Mouse (Mus musculus) midbrain, embryonic 11.5 days (tissue): Measurements from ENCODE around the gene Sh3bp5. TPM values are rescaled to one million over a fixed set of nuclear protein-coding genes. Genes with fewer than 3 reads are reported as not detected.
A peak's percentile ranks its signal among the peaks of the same experiment; 100 is the strongest.

Experiments used
- ATAC-seq: fragments of 200-750 bp; cut with Nextera tagmentation; 2 replicates; pipeline ENCODE4 v1.8.0; 2017; ENCODE audit warnings: moderate TSS enrichment, moderate library complexity; ENCODE audit not compliant: low FRiP score
- DNase-seq: peaks from one replicate; pipeline ENCODE4 v3.0.0; 2015; ENCODE audit warnings: low spot score; ENCODE audit errors: missing footprints
- H3K27ac ChIP-seq: fragments of 300-500 bp; sonication (generic); 2 replicates; pipeline ENCODE4 v1.5.1; 2014; ENCODE audit warnings: low read depth, low read length
- H3K27me3 ChIP-seq: fragments of 300-500 bp; sonication (generic); 2 replicates; pipeline ENCODE4 v1.6.1; 2014; ENCODE audit warnings: mild to moderate bottlenecking, low read length, moderate library complexity, mixed read lengths; ENCODE audit not compliant: control insufficient read depth, insufficient read depth
- H3K36me3 ChIP-seq: fragments of 300-500 bp; sonication (generic); 2 replicates; pipeline ENCODE4 v1.6.1; 2014; ENCODE audit warnings: mild to moderate bottlenecking, low read length, moderate library complexity, mixed read lengths; ENCODE audit not compliant: control insufficient read depth, insufficient read depth
- H3K4me1 ChIP-seq: fragments of 300-500 bp; sonication (generic); 2 replicates; pipeline ENCODE4 v1.6.1; 2014; ENCODE audit warnings: low read length; ENCODE audit not compliant: control insufficient read depth, insufficient read depth
- H3K4me2 ChIP-seq: fragments of 300-500 bp; sonication (generic); 2 replicates; pipeline ENCODE4 v1.6.1; 2014; ENCODE audit warnings: mild to moderate bottlenecking, moderate library complexity
- H3K4me3 ChIP-seq: fragments of 300-500 bp; sonication (generic); 2 replicates; pipeline ENCODE4 v1.5.1; 2014; ENCODE audit warnings: low read depth, low read length
- H3K9ac ChIP-seq: fragments of 300-500 bp; sonication (generic); 2 replicates; pipeline ENCODE4 v1.6.1; 2014; ENCODE audit warnings: low read length
- H3K9me3 ChIP-seq: fragments of 300-500 bp; sonication (generic); 2 replicates; pipeline ENCODE4 v1.6.1; 2016; ENCODE audit warnings: low read length; ENCODE audit not compliant: control insufficient read depth
- WGBS: fragments of 180-500 bp; shearing (Covaris S2); extraction: QIAGEN DNeasy Blood & Tissue Kit; methylation state at CpG from one replicate; pipeline ENCODE4 v1.1.7; 2014; 5-methylcytosine and 5-hydroxymethylcytosine counted together
- polyA plus RNA-seq: library from polyadenylated mRNA; unstranded; fragments of >200 nt; fragmentation: Nextera tagmentation; extraction: Ambion mirVana; gene quantifications from 2 replicates; pipeline ENCODE4 v1.2.1, GENCODE M21; 2014

The Sh3bp5 gene
- polyA plus RNA-seq, 1 experiment from 2014 or later = 15.3 TPM

GRCm38 (mm10) chr14:31393936-31394630, 41.8 kb downstream of the Sh3bp5 start:
- Histone ChIP-seq H3K9ac (no peak overlapping the region), H3K9me3 (no peaks in the 10 kb centered on the region; the same call in 1 of the 2 replicates), H3K4me1 (no peaks in the 10 kb centered on the region), H3K36me3 (no peaks in the 10 kb centered on the region), H3K4me2 (no peak overlapping the region), H3K27ac (no peak overlapping the region), H3K4me3 (no peak overlapping the region), H3K27me3 (no peaks in the 10 kb centered on the region)
- ATAC-seq = no peak
- no peak for DNase-seq
- 95% methylated on average over 7 of the region's 7 CpGs for WGBS

GRCm38 (mm10) chr14:31393546-31393890, 42.4 kb downstream of the Sh3bp5 start:
- no peaks in the 10 kb centered on the region for H3K36me3 ChIP-seq
- no peak overlapping the region for H3K9ac ChIP-seq
- no peak overlapping the region for H3K4me2 ChIP-seq
- H3K27ac ChIP-seq = no peak overlapping the region
- DNase-seq (no peak), ATAC-seq (no peak)
- no peaks in the 10 kb centered on the region; the same call in 1 of the 2 replicates for H3K9me3 ChIP-seq
- H3K4me1 ChIP-seq = no peaks in the 10 kb centered on the region
- 88% methylated on average over 3 of the region's 3 CpGs for WGBS
- H3K27me3 ChIP-seq = no peaks in the 10 kb centered on the region
- H3K4me3 ChIP-seq = no peak overlapping the region

GRCm38 (mm10) chr14:31392873-31393545, 42.9 kb downstream of the Sh3bp5 start:
- ATAC-seq = no peak
- 89% methylated on average over 8 of the region's 8 CpGs for WGBS
- DNase-seq = no peak
- Histone ChIP-seq H3K9me3 (no peaks in the 10 kb centered on the region; the same call in 1 of the 2 replicates), H3K36me3 (no peaks in the 10 kb centered on the region), H3K4me1 (no peaks in the 10 kb centered on the region), H3K4me3 (no peak overlapping the region), H3K9ac (no peak overlapping the region), H3K27ac (no peak overlapping the region), H3K27me3 (no peaks in the 10 kb centered on the region), H3K4me2 (no peak overlapping the region)

- DNase-seq (no peak), ATAC-seq (no peak)
- Histone ChIP-seq H3K27ac (no peak overlapping the region), H3K4me2 (no peak overlapping the region), H3K9ac (no peak overlapping the region), H3K27me3 (no peaks in the 10 kb centered on the region), H3K4me1 (no peaks in the 10 kb centered on the region), H3K4me3 (no peak overlapping the region), H3K36me3 (no peaks in the 10 kb centered on the region), H3K9me3 (no peaks in the 10 kb centered on the region; the same call in 1 of the 2 replicates)
- WGBS = 84% methylated on average over 5 of the region's 5 CpGs
Measured at GRCm38 (mm10) chr14:31392300-31392699, 43.6 kb downstream of the Sh3bp5 start.

GRCm38 (mm10) chr14:31389421-31390147, 46.3 kb downstream of the Sh3bp5 start:
- H3K9ac ChIP-seq = no peak overlapping the region
- no peaks in the 10 kb centered on the region for H3K27me3 ChIP-seq
- H3K36me3 ChIP-seq = no peaks in the 10 kb centered on the region
- no peak overlapping the region for H3K27ac ChIP-seq
- DNase-seq (no peak), ATAC-seq (no peak)
- H3K4me2 ChIP-seq = no peak overlapping the region
- no peaks in the 10 kb centered on the region for H3K9me3 ChIP-seq
- WGBS = 94% methylated on average over 8 of the region's 8 CpGs
- no peaks in the 10 kb centered on the region for H3K4me1 ChIP-seq
- H3K4me3 ChIP-seq = no peak overlapping the region

- 73% methylated on average over 13 of the region's 13 CpGs for WGBS
- Histone ChIP-seq H3K4me2 (no peak overlapping the region), H3K9ac (no peak overlapping the region), H3K36me3 (no peaks in the 10 kb centered on the region), H3K27me3 (no peaks in the 10 kb centered on the region), H3K27ac (no peak overlapping the region), H3K4me1 (no peaks in the 10 kb centered on the region), H3K4me3 (no peak overlapping the region), H3K9me3 (no peaks in the 10 kb centered on the region)
- ATAC-seq (no peak), DNase-seq (no peak)
Measured at GRCm38 (mm10) chr14:31388086-31388872, 47.6 kb downstream of the Sh3bp5 start.

- H3K9me3 ChIP-seq = no peaks in the 10 kb centered on the region
- DNase-seq = no peak
- H3K27me3 ChIP-seq = no peaks in the 10 kb centered on the region
- no peaks in the 10 kb centered on the region for H3K36me3 ChIP-seq
- H3K4me2 ChIP-seq = no peak overlapping the region
- no peak overlapping the region for H3K27ac ChIP-seq
- ATAC-seq = no peak
- H3K4me3 ChIP-seq = no peak overlapping the region
- H3K4me1 ChIP-seq = no peaks in the 10 kb centered on the region
- WGBS = 81% methylated on average over 11 of the region's 11 CpGs
- no peak overlapping the region for H3K9ac ChIP-seq
Measured at GRCm38 (mm10) chr14:31387301-31387981, 48.4 kb downstream of the Sh3bp5 start.

GRCm38 (mm10) chr14:31385977-31386697, 49.7 kb downstream of the Sh3bp5 start:
- H3K27me3 ChIP-seq = no peaks in the 10 kb centered on the region
- ATAC-seq (no peak), DNase-seq (peak; percentile 90)
- H3K4me3 ChIP-seq = no peak overlapping the region
- H3K9me3 ChIP-seq = no peaks in the 10 kb centered on the region
- no peak overlapping the region for H3K9ac ChIP-seq
- H3K4me1 ChIP-seq = no peaks in the 10 kb centered on the region
- H3K27ac ChIP-seq = no peak overlapping the region
- no peak overlapping the region for H3K4me2 ChIP-seq
- H3K36me3 ChIP-seq = no peaks in the 10 kb centered on the region
- WGBS = 55% methylated on average over 13 of the region's 13 CpGs
